Mouse (Mus musculus) right cerebral cortex, postnatal 10 days (tissue): ENCODE measurements around the gene Tssk3.
"Not testable (repeated sequence)": the region's sequence is repeated elsewhere in the genome, so short reads cannot be mapped to it uniquely, and the experiment has no call there.

Experiments used
- DNase-seq, 2 experiments: peaks; one replicate each; pipeline ENCODE4 v3.0.0; 2021; ENCODE audit warnings: low spot score in 2 of 2

Tssk3 gene

DNA sequence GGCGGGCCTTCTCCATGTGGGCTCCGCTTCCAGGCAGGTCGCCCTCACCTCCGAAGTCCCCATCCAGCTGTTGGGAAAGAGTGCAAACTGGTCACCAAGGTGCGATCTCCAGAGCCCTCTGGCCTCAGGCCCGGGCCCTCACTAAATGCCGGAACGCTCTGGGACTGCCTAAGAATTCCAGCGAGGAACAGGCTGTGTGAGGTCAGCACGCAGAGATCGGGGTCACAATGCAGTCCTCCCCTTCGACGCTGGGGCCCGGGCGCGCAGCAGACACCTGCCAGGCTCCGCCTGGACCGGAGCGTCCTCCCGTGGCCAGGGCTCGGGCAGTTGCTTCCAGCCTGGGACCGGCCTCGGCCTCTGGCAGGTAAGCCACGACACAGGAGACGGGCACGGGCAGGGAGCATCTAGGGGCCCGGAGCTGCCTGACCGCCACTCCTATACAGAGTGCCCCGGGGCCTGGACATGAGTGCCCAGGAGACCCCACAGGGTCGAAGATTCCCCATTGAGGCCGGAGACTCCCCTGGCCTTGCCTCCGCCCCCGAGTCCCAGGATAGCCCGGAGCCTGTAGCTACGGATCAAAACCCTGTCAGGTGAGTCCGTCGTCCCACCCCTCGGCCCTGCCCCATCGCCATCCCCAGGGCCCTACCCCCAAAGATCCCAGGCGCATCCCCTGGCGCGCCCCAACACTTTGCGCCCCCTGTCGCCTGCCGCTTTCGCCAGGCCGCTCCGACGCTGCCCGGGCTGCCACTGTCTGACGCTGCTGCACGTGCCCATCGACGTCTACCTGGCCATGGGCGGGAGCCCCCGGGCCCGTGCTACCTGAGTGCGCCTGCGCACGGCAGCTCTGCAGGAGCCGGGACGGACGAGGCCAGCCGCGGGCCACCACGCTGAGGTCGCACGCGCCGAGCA is at the start of gene Tssk3, which contains the start of gene Fam229a:
TSS of gene Tssk3 (minus strand) at position 51 of the 909 bp plus-strand sequence.
TSS of gene Fam229a (plus strand) at position 219 of the 909 bp plus-strand sequence.
- DNase-seq = peak in 1 of 2 experiments; percentile 66

DNA sequence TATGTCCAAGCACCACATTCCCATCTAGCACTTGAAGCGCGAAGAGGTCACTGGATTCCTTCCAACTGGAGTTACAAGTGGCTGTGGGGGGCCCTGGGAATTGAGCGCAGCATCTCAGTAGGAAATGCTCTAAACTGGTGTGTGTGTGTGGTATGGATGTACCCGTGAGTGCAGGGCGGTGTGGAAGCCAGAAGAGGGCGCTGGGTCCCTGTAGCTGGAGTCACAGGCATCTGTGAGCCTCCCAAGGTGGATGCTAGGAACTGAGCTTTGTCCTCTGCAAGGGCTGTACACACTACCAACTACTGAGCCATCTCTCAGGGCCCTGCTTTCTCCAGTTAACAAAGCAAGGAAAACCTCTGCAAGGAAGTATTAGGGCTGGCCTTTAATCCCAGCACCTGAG is 49.2 kb upstream of the Tssk3 start:
- DNase-seq = no peak

DNA sequence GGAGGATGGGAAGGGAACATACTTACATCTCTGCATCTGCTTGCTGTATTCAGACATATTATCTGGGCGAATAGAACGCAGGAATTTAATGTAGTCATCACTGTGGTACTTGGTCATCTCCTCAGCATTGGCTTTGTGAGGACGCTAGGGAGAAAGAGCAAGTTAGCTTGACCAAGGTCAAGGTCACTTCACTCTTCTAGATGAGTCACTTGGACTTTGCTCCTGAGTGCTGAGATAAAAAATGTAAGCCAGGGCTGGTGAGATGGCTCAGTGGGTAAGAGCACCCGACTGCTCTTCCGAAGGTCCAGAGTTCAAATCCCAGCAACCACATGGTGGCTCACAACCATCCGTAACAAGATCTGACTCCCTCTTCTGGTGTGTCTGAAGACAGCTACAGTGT is 38.1 kb upstream of the Tssk3 start:
- DNase-seq = not testable (repeated sequence)

DNA sequence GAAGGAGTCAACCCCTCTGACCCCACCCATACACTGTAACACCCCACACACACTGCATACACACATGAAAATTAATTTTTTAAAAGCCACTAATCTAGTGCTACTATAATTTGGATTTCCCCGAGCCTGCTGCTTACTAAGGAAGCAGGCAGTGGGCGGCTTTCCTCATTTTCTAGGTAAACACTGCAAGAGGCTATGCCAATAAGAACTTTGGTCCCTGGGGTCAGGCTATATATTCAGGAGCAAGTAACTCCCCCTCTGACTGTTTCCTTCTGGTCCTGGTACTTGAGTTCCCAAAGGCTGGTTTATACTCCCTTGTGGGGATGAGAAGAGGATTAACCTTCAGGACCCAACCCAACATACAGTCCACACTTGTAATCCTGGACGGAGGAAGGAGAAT is 35.1 kb upstream of the Tssk3 start:
- no peak for DNase-seq

DNA sequence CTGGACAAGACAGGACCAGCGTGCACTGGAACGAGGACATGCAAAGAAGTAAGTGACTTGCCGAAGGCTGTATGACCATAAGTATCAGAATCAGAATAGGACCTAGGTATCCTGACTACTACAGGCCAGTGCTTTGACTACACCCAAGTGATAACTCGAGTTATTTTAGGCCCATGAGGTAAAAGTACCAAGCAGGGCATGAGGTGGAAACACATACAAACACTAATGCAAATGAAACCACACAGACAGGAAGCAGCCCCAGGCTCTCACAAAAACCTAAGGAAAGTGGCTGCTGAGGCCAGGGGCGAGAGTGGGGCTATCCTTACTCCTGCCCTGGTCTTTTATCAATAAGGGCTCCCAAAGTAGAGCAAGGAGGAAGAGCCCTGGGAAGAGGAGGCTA is 34.5 kb upstream of the Tssk3 start:
- DNase-seq = no peak

DNA sequence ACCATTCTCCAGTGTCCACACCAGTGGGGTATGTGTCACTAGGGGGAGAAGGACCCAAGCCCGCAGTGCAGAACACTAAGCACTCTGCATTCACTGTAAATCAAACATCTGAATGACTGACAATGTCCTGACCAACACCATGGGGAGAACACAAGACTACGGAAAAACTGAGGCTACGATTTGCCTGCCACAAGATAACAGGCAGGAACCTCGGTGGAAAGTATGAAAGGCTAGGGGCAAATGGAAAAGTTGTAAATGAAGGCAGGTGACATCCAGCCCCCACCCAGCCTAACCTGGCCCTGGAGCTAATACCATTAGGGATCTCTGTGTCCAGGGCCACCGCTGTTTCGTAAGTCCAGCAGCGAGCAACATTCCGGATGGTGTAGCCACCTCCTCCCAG is 27.7 kb upstream of the Tssk3 start:
- DNase-seq = no peak

DNA sequence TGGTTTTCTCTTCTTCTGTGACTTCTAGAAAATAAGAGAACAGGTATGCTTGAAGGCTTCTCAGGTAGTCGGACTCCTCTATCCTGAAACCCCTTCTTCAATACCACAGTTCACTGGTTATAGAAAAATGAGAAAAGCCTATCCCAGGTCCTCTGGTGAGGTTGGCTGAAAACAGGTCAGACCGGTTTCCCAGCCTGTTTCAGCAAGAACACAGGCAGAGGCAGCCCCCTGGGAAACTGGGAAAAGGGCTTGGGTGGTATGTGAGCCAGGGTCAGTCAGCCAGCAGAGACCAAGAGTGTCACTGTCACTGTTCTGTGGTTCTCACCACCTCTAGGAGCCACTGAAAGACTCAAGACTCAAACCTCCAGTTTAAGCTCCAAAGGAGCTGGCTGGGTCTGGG is 26.1 kb upstream of the Tssk3 start:
- no peak for DNase-seq

DNA sequence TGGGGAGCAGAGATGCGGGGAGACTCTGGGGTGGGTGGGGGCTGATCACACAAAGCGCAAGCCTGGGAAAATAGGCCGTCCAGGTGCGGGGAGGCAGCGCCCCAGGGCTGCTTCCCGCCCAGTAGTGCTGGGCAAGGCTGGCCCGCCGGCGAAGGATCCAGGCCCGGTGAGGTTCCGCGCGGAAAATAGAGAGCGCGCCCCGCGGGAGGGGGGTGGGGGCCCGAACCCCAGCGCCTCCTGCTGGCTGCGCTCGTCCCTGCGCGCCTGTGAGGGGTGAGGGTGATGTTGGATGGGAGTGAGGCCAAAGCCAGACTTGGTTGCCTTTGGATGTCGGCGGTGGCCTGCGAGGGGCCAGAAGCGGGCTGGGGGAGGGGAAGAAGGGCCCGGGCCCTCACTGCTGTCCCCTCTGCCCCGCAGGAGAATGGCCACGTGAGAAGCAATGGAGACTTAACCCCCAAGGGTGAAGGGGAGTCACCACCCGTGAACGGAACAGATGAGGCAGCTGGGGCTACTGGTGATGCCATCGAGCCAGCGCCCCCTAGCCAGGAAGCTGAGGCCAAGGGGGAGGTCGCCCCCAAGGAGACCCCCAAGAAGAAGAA is 23.6 kb upstream of the Tssk3 start:
- DNase-seq = peak; percentile 73 to 80

DNA sequence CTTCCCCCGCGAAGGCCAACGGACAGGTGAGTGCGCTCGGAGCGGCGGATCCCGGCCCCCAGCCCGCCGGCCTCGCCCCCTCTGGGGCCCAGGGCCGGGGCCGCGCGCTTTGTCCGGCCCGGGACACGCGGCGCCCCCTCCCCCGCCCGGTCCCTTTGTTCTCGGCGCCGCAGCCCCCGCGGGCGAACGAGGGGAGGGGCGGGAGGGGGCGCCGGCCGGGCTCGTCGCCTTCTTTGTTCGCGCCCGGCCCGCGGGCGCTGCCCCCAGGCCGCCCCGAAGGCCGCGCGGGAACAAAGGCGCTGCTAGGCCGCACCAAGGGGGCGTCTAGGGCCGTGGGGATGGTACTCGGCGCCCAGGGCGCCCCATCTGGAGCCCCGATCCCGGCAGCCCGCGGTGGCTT is 23.1 kb upstream of the Tssk3 start:
- DNase-seq = no peak

DNA sequence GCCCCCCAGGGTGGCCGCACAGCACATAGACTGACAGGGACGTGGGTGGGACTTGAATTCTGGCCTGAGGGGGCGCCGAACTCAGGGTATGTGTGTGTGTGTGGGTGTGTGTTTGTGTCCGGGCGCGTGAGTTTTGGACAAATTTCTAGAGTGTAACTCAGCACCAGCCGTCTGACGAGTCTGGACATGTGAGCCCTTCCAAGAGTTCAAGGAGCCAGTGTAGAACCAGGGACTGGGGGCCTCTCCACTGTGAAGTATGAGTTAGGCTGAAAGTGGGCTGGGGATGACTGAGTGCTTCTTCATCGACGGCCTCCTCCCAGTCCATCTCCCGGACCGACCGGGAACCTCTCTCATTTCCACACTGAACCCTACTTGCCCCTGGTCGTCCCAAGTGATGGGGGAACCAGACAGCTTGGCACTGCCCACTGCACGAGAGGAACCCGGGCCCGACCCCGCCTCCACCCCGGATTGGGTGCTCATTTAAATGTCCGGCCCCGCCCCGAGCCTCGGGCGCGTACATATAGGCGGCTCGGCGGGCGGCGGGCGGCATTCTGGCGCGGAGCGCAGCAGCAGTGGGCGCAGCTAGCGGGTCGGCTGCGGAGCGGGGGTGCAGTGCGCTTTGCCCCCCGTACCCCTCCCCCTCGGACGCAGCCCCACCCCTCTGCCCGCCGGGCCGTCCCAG is 22.4 kb upstream of the Tssk3 start, which contains the start of gene Marcksl1:
TSS of gene Marcksl1 (plus strand) at position 496 of the 682 bp plus-strand sequence.
- DNase-seq = peak; percentile 95 to 96

DNA sequence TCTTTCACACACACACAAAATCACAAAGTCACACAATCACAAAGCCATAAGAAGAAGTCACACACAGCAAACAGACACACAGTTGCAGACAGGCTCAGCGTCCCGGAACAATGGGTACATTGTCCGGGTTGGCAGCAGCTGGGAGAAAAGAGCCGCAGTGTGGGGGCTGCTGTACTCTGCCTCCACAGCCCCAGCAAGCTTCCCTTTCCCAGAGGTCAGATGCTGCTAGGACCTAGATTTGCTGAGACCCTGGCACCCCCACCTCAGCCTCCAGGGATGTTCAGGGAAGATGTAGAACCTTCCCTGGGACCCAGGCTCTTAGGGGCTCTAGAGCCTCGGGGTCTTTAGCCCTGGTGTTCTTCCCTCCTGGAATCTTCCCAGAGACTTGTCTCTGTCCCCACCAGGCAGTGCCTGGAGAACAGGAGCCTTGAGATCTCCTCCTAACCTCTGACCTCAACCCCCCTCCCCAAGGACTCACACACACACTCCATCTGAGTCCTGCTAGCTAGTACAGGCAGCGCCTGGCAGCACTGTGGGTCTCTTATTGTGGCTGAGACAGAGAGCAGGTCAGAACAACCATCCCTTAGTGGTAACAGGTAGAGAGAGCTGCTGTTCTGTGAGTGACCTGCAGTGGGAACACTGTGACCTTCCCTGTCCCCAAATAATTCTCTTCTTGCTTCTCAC is 20.7 kb upstream of the Tssk3 start:
- DNase-seq = peak in 1 of 2 experiments; percentile 36

DNA sequence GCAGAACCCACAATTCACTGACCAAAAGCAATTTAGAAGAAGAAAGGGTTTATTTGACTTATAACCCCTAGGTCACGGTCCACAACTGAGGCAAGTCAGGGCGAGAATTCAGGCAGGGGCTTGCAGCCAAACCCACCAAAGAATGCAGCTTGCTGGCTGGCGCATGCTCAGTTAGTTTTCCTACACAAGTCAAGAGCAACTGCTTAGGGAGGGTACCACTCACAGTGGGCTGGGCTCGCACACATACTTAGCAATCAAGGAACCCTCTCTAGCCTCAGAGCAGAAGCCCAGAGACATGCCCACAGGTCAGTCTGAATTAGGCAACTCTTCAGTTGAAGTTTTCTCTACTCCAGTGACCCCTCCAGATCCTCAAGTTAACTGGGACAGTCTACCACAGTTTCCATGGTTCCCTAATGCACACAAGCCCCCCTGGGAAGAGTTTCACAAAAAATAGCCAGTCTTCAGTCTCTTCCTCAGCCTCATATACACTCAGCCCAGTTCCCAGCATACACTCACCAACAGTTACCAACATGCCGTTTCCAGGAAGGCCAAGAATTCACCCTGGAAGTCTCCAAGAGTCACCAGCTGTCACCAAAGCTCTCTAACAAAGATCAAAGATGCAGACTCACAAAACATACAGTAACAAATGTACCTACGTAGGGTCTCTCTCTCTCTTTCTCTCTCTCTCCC is 20.0 kb upstream of the Tssk3 start:
- peak in 1 of 2 experiments; percentile 35 for DNase-seq

DNA sequence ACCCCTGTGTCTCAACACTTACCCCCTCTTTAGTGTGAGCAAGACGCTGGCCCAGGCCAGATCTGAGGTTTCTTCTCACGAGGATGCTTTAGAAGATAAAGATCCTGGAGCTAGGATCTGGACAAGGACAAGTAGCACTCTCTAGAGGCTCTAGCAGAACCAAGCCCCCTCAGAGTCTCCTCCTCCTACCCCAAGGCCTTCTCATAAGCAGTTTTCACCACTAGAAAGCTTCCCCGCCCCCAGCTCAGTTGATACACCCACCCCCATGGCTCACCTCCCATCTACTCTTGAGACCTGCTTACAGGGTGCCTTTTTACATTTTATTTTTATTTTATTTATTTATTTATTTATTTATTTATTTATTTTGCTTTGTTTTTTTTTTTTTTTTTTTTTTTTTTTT is 18.8 kb upstream of the Tssk3 start:
- DNase-seq = no peak

DNA sequence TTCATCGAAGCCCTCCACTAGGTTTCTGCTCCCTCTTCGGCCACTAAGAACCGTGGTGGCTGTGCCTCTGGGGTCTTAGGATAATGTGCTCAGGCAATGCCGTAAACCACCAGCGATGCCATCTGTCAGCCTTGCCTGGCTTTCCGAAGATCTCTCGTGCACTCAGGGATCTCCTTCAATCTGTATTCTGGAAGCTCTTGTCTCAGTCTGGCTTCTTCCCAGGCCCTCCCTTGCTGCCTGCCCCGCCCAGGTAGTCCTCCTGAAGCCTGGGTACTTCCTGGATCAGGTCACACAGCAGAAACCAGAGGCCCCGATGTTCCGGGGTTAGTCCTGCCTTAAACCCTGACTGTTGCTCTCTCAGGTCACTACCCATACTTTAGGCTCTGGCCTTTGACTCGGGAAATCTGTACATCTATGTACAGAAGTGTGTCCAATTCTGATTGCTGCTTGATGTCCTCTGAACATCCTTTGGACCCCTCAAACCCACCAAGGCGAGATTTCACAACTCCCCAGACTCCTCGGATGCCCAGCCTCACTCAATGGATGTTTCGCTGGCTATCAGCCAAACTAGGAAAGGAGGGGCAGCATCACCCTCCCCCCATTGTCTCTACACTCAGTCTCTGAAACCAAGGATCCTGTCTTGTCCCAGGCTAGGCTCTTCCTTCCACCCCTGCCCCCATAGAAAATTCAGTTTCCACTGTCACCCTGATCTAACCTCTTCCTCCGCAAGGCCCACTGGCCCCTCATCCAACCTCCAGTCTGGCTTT is 18.2 kb upstream of the Tssk3 start:
- DNase-seq = peak in 1 of 2 experiments; percentile 45

DNA sequence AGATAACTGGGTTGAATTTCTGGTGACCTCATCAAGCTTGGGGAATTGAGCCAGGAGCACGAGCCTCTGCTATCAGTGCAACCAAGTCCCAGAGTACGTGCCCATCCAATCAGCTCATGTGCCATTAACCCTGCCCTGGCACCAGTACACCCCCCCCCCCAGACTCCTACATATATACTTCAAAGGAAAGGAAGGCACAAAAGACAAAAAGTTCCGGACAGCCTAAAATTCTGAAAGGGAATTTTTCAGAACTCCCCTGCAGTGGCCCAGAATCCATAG is 17.4 kb upstream of the Tssk3 start:
- no peak for DNase-seq

DNA sequence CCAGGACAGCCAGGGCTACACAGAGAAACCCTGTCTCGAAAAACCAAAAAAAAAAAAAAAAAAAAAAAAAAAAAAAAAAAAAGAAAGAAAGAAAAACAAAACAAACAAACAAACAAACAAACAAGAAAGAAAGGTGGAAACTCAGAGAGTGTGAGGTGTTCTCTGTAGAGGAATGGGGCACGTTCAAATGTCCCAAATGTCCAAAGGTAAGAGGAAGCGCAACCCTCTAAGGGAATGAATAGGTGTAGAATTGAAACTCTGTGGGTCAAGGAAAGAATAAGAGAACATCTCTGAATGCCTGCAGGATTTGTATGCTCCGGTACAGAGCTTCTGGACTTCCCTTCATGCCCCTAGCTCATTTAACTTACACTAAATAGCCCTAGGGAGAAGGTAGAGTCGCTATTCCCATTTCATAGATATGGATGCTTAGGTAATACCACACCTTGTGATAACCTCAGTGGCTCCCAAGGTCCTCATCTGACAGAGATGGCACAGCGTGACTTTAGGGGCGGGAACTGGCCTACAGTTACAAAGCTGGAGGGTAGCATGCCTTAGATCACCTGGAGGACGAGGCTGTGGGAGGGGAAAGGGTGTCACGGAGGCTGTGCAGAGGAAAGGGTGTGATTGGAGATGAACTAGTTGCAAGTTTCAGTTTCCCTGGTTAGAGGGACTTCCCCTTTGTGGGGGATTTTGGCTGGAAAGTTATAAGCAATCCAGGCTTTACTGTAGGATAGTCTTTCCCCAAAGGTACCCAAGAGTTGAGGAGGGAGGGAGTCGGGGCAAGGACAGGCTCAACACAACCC is 16.8 kb upstream of the Tssk3 start:
- no peak for DNase-seq

DNA sequence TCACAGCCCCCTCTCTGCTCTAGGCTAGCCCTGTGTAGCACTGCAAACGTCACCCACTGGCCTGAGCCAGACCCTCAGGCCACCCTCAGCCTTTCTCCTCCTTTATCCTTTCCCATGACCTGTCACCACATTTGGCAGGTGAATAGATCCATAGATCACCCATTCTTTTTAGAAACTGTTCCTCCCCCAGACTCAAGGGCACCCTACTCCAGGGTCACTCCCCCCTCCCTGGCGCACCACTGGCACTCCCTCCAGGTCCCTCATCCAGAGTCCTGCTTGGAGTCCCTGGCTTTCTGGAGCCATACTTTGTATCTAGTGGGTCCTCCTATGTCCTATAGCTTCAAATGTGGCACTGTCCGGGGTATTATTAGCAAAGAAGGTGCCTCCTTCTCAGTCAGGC is 14.7 kb upstream of the Tssk3 start:
- no peak for DNase-seq

DNA sequence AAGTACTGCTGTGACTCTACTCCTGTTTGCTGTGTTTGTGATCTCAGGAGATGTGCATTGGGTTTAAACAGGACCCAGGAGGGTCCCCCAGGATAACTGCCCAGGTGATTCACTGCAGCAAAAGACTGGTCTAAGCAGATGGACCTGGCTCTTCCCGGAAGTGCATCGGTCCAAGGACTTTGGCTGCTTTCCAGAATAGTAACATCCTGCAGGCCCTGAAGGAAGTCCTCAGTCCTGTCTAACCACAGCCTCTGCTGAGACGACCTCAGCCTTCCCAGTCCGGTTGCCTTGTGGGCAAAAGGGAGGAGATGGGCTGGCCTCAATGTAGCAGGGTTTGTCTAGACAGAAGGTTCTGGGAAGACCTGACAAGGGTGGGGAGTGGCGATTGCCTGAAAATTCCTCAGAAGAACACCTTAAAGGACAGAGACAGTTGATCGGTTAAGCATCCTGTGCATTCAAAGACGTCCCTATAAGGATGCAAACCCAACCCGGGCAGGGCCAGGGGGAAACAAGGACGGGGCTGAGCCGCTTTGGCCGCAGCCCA is 12.2 kb upstream of the Tssk3 start:
- no peak for DNase-seq

DNA sequence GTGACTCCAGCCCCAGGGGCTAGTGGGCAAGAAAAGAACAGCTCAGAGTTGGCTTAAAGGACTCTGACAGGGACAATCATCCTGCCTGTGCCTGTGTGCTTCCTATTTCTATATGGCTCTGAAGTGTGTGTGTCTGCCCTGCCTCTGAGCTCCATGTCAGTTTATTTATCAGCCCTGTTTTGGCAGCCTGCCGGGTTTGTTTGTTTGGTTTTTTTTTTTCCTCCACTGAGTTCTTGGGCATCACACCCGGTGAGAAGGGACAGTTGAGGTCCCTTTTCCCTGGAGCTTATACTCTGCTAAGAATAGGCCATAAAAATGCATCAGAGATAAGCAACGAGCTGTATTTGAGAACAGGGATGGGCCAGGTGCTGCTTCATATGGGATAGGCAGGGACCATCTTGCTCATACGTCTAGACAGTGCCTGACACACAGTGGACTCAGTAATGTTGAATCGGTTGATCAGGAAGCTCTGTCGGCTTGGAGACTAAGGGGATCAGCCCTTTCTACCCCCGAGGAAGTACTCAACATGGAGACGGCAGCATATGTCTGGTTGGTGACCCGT is 11.6 kb upstream of the Tssk3 start:
- DNase-seq = no peak
